Mouse (Mus musculus): ENCODE measurements around the gene Grsf1. TPM values are rescaled to one million over a fixed set of nuclear protein-coding genes. Genes with fewer than 3 reads are reported as not detected.
A peak's percentile ranks its signal among the peaks of the same experiment; 100 is the strongest.

Gene Grsf1
- polyA plus RNA-seq, 1 experiment from 2014 or later: 18.5 TPM

DNA sequence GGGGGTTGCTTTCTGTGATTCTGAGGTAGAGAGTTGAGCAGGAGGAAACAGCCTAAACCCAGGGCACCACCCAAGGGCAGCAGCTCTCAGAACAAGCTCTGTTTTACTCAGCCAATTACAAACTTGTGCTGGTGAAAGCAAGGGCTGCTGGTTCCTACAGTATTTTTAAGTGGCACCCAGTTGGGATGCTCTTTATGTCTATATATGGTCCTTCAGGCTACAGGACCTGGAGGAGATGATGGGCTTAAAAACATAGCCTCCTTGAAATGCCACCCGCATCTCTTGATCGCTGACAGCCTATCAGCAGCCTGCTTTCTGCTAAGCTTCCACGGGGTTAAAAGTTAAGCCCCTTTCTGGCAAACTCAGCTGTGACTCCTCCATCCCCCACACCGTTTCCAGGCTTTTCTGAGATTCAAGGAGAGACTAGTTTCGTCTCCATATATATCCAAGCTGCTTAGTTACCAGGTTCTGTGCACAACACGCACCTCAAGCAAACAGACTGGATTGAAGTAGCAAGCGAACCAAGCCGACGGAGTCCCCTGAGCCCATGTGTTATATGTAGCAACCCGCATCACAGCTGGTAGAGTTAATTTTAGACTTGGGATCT is 35.8 kb upstream of the Grsf1 start:
- Histone ChIP-seq H3K4me2 (ENCODE audit: low read depth, low read length) (no peak overlapping the region), H3K9me3 (replicated peaks; ENCODE audit: control insufficient read depth, low read length) (no peaks in the 10 kb centered on the region), H3K27me3 (ENCODE audit: control insufficient read depth, insufficient read depth, low read depth, low read length) (no peaks in the 10 kb centered on the region), H3K9ac (ENCODE audit: low read depth, low read length) (no peak overlapping the region), H3K36me3 (ENCODE audit: control insufficient read depth, insufficient read depth) (no peaks in the 10 kb centered on the region), H3K4me1 (ENCODE audit: control insufficient read depth, low read depth, low read length) (no peaks in the 10 kb centered on the region), H3K4me3 (ENCODE audit: low read depth, low read length) (no peak overlapping the region), H3K27ac (ENCODE audit: low read length) (no peak overlapping the region)
- 50% methylated on average over 10 of the region's 10 CpGs for WGBS (ENCODE audit: insufficient replicate concordance)
- ATAC-seq (ENCODE audit: low read depth): no peak

DNA sequence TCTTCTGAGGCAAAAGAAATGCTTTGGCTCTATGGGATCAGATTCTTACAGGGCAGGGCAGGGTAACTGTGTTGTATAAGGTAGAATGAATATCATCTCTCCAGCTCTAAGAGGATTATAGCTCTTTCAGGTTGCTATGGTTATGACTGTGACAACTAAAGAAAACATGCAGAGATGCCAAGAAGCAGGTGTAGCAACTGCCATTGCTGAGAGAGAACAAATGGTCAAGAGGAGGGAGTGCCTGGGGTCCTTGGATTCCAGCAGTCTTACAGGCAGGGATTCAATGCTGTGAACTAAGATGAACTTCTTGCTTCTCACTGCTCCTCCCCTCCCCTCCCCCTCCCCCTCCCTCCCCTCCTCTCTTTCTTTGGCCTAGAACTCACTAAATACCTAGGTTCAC is 35.2 kb upstream of the Grsf1 start:
- Histone ChIP-seq H3K27ac (ENCODE audit: low read length) (no peak overlapping the region), H3K9me3 (replicated peaks; ENCODE audit: control insufficient read depth, low read length) (no peaks in the 10 kb centered on the region), H3K4me1 (ENCODE audit: control insufficient read depth, low read depth, low read length) (no peaks in the 10 kb centered on the region), H3K36me3 (ENCODE audit: control insufficient read depth, insufficient read depth) (no peaks in the 10 kb centered on the region), H3K9ac (ENCODE audit: low read depth, low read length) (no peak overlapping the region), H3K4me2 (ENCODE audit: low read depth, low read length) (no peak overlapping the region), H3K4me3 (ENCODE audit: low read depth, low read length) (no peak overlapping the region), H3K27me3 (ENCODE audit: control insufficient read depth, insufficient read depth, low read depth, low read length) (no peaks in the 10 kb centered on the region)
- no peak for ATAC-seq (ENCODE audit: low read depth)

DNA sequence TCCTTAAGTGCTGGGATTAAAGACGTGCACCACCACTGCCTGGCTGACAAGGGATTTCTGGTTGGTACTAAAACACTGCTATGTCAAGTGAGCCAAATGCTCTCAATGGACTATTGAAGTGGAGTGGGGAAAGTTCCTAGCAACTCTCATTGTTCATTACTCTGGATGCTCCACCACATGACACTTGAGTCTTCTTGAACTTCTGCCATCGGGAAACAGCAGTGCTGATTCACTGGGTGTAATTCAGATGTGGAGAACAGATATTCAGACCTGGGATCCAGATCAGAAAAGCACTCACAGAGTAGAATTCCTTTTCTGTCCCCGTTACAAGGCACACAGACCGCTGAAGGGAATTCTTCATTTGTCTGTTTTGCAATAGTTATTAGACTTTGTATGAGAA is 27.6 kb upstream of the Grsf1 start:
- Histone ChIP-seq H3K27me3 (ENCODE audit: control insufficient read depth, insufficient read depth, low read depth, low read length) (no peaks in the 10 kb centered on the region), H3K9me3 (replicated peaks; ENCODE audit: control insufficient read depth, low read length) (no peaks in the 10 kb centered on the region), H3K9ac (ENCODE audit: low read depth, low read length) (no peak overlapping the region), H3K4me3 (ENCODE audit: low read depth, low read length) (no peak overlapping the region), H3K27ac (ENCODE audit: low read length) (no peak overlapping the region), H3K4me1 (ENCODE audit: control insufficient read depth, low read depth, low read length) (no peaks in the 10 kb centered on the region), H3K4me2 (ENCODE audit: low read depth, low read length) (no peak overlapping the region), H3K36me3 (ENCODE audit: control insufficient read depth, insufficient read depth) (no peaks in the 10 kb centered on the region)
- 64% methylated on average over 4 of the region's 4 CpGs for WGBS (ENCODE audit: insufficient replicate concordance)
- no peak for ATAC-seq (ENCODE audit: low read depth)

DNA sequence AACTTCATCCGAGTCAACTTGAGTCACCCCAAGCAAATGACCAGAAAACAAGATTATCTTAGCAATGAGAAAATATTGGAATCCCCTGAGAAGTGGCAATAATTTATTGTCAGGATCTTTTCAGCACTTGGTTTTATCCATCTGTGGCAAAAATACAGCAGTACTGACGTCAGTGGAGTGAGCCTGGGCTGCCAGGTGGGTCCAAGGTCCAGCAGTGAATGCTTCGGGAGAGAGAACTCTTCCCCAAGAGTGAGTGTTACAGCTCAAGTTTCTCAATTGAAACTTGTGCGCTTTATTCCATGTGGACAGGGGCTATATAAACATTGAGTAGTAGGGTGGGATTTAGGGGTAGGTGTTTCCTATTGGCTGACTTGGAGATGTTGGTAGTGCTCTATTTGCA is 26.1 kb upstream of the Grsf1 start:
- no peaks in the 10 kb centered on the region for H3K27me3 ChIP-seq (ENCODE audit: control insufficient read depth, insufficient read depth, low read depth, low read length)
- peak; percentile 37; the same call in 1 of the 2 replicates for ATAC-seq (ENCODE audit: low read depth)
- no peak overlapping the region for H3K4me2 ChIP-seq (ENCODE audit: low read depth, low read length)
- H3K4me3 ChIP-seq (ENCODE audit: low read depth, low read length): no peak overlapping the region
- no peaks in the 10 kb centered on the region for H3K4me1 ChIP-seq (ENCODE audit: control insufficient read depth, low read depth, low read length)
- H3K27ac ChIP-seq (ENCODE audit: low read length): no peak overlapping the region
- 57% methylated on average over 4 of the region's 4 CpGs for WGBS (ENCODE audit: insufficient replicate concordance)
- no peaks in the 10 kb centered on the region for H3K9me3 ChIP-seq (replicated peaks; ENCODE audit: control insufficient read depth, low read length)
- H3K36me3 ChIP-seq (ENCODE audit: control insufficient read depth, insufficient read depth): no peaks in the 10 kb centered on the region
- H3K9ac ChIP-seq (ENCODE audit: low read depth, low read length): no peak overlapping the region

DNA sequence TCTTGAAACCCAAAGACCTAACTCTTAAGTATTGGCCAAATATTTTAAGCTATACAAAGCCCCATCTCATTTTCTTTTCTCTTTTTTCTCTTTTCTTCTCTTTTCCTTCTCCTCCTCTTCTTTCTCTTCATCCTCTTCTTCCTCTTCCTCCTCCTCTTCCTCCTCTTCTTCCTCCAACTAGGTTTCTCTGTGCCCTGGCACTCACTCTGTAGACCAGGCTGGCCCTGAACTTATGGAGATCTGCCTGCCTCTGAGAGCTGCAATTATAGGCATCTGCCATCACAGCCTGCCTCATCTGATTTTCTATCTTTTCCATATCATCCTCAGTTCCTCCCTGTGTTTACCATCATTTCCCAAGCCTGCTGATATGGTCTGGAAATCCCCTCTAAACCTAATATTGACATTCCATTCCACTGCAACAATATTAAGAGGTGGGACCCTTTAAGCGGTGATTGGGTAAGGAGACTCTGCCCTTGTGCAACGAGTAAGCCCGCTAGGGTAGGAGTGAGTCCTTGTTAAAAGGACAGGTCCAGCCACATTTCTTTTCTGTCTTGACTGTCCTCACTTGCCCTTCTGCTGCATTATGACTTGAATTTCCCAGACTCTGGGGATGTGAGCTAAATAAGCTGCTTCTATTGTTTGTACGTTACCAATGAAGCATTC is 23.4 kb upstream of the Grsf1 start:
- no peaks in the 10 kb centered on the region for H3K9me3 ChIP-seq (replicated peaks; ENCODE audit: control insufficient read depth, low read length)
- no peak overlapping the region for H3K9ac ChIP-seq (ENCODE audit: low read depth, low read length)
- H3K27ac ChIP-seq (ENCODE audit: low read length): no peak overlapping the region
- no peak overlapping the region for H3K4me2 ChIP-seq (ENCODE audit: low read depth, low read length)
- ATAC-seq (ENCODE audit: low read depth): peak; percentile 81
- WGBS (ENCODE audit: insufficient replicate concordance): 70% methylated on average over 4 of the region's 4 CpGs
- H3K36me3 ChIP-seq (ENCODE audit: control insufficient read depth, insufficient read depth): no peaks in the 10 kb centered on the region
- H3K27me3 ChIP-seq (ENCODE audit: control insufficient read depth, insufficient read depth, low read depth, low read length): no peaks in the 10 kb centered on the region
- no peak overlapping the region for H3K4me3 ChIP-seq (ENCODE audit: low read depth, low read length)
- H3K4me1 ChIP-seq (ENCODE audit: control insufficient read depth, low read depth, low read length): no peaks in the 10 kb centered on the region

DNA sequence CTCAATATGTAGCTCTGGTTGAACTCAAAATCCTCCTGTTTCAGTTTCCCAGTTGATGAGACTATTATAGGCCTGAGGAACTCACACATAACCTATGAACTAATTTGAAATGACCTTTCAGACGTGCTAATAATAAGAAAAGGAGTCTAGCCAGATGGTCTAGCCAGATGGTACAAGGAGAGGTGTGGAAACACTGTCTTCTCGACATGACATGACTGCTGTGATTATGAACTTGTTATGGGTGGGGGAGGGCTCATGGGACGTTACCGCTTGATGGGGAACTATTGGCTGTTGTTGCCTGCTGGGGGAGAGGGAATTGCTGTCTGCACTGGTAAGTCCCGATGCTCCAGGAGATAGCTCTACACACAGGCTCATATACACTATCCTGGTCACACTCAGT is 21.3 kb upstream of the Grsf1 start:
- WGBS (ENCODE audit: insufficient replicate concordance): 65% methylated on average over 5 of the region's 5 CpGs
- no peaks in the 10 kb centered on the region for H3K36me3 ChIP-seq (ENCODE audit: control insufficient read depth, insufficient read depth)
- no peak for ATAC-seq (ENCODE audit: low read depth)
- H3K4me2 ChIP-seq (ENCODE audit: low read depth, low read length): no peak overlapping the region
- no peaks in the 10 kb centered on the region for H3K4me1 ChIP-seq (ENCODE audit: control insufficient read depth, low read depth, low read length)
- H3K9ac ChIP-seq (ENCODE audit: low read depth, low read length): no peak overlapping the region
- H3K27me3 ChIP-seq (ENCODE audit: control insufficient read depth, insufficient read depth, low read depth, low read length): no peaks in the 10 kb centered on the region
- H3K9me3 ChIP-seq (replicated peaks; ENCODE audit: control insufficient read depth, low read length): no peaks in the 10 kb centered on the region
- no peak overlapping the region for H3K4me3 ChIP-seq (ENCODE audit: low read depth, low read length)
- H3K27ac ChIP-seq (ENCODE audit: low read length): no peak overlapping the region

DNA sequence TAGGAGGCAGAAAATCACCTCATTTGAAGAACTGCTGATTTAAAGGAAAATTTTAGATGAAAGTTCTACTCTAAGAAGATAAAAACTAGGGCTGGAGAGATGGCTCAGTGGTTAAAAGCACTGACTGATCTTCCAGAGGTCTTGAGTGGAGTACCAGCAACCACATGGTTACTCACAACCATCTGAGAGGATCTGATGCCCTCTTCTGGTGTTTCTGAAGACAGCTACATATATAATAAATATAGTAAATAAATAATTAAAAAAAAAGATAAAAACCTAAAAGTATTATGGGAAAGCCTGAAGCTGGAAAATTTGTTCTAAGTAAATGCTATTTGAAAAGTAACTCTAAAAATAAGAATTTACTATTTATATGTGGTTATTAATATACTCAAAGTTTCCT is 17.1 kb upstream of the Grsf1 start:
- no peak for ATAC-seq (ENCODE audit: low read depth)
- no peak overlapping the region for H3K4me3 ChIP-seq (ENCODE audit: low read depth, low read length)

DNA sequence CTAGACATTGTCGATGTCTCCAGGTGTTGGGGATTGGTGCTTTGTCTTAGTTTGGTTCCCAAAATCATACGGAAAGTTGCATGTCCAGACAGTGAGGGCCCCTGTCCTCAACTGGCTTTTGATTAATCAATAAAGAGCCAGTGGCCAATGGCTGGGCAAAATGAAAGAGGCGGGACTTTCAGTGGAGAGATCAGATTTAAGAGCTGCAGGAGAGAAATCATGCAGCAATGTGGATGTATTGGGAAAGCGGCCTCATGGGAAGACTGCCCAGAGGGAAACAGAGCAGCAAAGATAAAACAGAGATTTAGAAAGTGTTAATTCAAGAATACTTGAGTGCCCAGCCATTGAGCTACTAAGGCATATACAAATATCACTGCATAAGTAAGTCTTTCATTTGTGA is 16.6 kb upstream of the Grsf1 start:
- Histone ChIP-seq H3K9me3 (replicated peaks; ENCODE audit: control insufficient read depth, low read length) (no peaks in the 10 kb centered on the region), H3K27me3 (ENCODE audit: control insufficient read depth, insufficient read depth, low read depth, low read length) (no peaks in the 10 kb centered on the region), H3K36me3 (ENCODE audit: control insufficient read depth, insufficient read depth) (no peaks in the 10 kb centered on the region), H3K27ac (ENCODE audit: low read length) (no peak overlapping the region), H3K4me2 (ENCODE audit: low read depth, low read length) (no peak overlapping the region), H3K4me1 (ENCODE audit: control insufficient read depth, low read depth, low read length) (no peaks in the 10 kb centered on the region; the same call in none of the 2 replicates), H3K4me3 (ENCODE audit: low read depth, low read length) (no peak overlapping the region), H3K9ac (ENCODE audit: low read depth, low read length) (no peak overlapping the region)
- no peak for ATAC-seq (ENCODE audit: low read depth)
- 78% methylated on average over 4 of the region's 4 CpGs for WGBS (ENCODE audit: insufficient replicate concordance)

More for the DNA sequence above, 17.1 kb upstream of the Grsf1 start:
- H3K36me3 ChIP-seq (ENCODE audit: control insufficient read depth, insufficient read depth): no peaks in the 10 kb centered on the region
- no peak overlapping the region for H3K4me2 ChIP-seq (ENCODE audit: low read depth, low read length)
- no peaks in the 10 kb centered on the region; the same call in none of the 2 replicates for H3K4me1 ChIP-seq (ENCODE audit: control insufficient read depth, low read depth, low read length)
- no peak overlapping the region for H3K27ac ChIP-seq (ENCODE audit: low read length)
- no peaks in the 10 kb centered on the region for H3K27me3 ChIP-seq (ENCODE audit: control insufficient read depth, insufficient read depth, low read depth, low read length)
- H3K9ac ChIP-seq (ENCODE audit: low read depth, low read length): no peak overlapping the region
- no peaks in the 10 kb centered on the region for H3K9me3 ChIP-seq (replicated peaks; ENCODE audit: control insufficient read depth, low read length)

DNA sequence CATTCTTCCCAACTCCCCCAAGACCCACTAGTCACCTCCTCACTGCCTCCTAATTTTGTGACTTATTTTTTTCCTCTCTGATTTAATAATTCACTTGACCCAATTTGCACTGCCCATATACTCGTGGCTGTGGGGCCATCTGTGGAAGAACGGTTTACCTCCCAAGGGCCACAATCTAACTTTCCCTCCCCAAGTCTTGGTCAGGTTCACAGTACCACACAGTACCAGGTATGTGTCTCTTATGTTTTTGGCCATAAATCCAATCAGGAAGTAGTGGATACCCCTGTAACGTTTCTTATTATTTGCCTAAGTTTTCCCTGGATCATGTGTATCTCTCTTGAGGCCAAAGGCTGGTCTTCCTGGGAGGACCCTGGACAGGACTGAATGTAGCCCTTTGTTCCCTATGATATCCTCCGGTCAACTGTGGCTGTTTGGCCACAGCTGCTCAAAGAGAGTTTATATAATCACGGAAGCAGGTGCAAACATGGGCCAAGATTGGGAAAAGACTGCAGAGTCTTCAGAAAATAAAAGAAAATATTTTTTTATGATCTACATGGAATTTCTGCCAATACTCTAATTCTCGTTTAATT is 15.6 kb upstream of the Grsf1 start:
- Histone ChIP-seq H3K4me3 (ENCODE audit: low read depth, low read length) (no peak overlapping the region), H3K4me1 (ENCODE audit: control insufficient read depth, low read depth, low read length) (no peaks in the 10 kb centered on the region; the same call in none of the 2 replicates), H3K36me3 (ENCODE audit: control insufficient read depth, insufficient read depth) (no peaks in the 10 kb centered on the region), H3K9ac (ENCODE audit: low read depth, low read length) (no peak overlapping the region; the same call in 1 of the 2 replicates), H3K9me3 (replicated peaks; ENCODE audit: control insufficient read depth, low read length) (no peaks in the 10 kb centered on the region), H3K27me3 (ENCODE audit: control insufficient read depth, insufficient read depth, low read depth, low read length) (no peaks in the 10 kb centered on the region), H3K4me2 (ENCODE audit: low read depth, low read length) (no peak overlapping the region), H3K27ac (ENCODE audit: low read length) (peak overlapping the region; percentile 70)
- ATAC-seq (ENCODE audit: low read depth): no peak; the same call in 1 of the 2 replicates
- WGBS (ENCODE audit: insufficient replicate concordance): 54% methylated on average over 6 of the region's 6 CpGs
